Mouse (Mus musculus): ENCODE measurements at regions not wholly inside any gene's neighbourhood (a gene's known extent, or its start where the extent isn't known, plus 50 kb on each side); places are given as distances from the start of the nearest gene placed in this dataset.
"Not testable (repeated sequence)": the region's sequence is repeated elsewhere in the genome, so short reads cannot be mapped to it uniquely, and the experiment has no call there.

DNA sequence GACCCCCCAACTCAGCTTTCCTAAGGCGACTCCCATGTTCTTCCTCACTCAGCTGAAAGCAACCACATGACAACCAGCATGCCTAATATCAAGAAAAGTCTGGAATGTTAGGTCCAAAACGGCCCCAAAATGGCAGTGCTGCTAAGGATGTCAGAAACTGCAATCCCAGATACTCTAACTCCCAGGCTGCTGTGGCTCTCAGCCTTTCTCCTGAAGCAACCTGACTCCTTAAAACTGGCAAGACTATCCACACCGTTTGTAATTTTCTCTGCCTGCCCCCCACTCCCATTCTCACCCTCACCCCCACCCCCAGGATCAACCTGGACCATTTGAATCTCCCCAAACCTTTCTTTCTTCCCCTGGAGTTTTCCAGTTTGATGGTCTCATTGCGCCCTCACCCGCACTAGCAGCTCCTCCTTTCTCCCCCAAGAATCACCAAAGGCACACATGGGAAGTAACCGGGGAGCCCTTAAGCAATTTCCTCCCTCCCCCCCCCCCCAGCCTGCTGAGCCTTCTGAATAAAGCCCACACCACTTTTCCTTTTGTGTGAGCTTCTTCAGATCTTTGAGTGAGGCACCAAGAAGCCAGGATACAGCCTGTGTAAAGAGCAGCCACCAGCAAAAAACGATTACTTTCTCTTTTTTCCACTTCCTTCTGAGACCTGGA is 106.7 kb upstream of the Ipo5 start:
- no peak for DNase-seq (ENCODE audit: extremely low spot score in 1 of 2, low spot score in 2 of 2)
- intact Hi-C loops (cut with DNase I) = no loop called here

DNA sequence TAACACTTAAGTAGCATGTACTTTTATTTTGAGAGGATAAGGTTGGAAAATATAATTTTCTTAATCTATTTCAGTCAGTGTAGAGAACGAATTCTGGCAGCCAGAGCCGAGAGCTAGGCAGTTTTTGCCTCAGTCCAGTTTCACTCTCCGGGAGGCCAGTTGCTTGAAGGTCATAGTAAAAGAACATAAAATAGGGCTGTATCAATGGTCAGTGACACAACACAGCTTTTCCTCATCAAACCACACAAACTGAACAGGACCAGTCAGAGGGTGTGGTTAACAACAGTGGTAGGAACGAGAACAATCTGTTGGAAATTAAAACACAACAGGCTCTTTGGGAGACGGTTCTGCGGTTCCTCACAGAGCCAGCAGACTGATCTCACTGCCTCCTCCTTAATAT is 105.9 kb upstream of the Ipo5 start:
- intact Hi-C loops (cut with DNase I) = loop anchor here (5.0 kb wide), 1 partner anchor 128 kb away; no protein-coding TSS in a partner anchor
- DNase-seq (ENCODE audit: extremely low spot score in 1 of 2, low spot score in 2 of 2) = no peak

DNA sequence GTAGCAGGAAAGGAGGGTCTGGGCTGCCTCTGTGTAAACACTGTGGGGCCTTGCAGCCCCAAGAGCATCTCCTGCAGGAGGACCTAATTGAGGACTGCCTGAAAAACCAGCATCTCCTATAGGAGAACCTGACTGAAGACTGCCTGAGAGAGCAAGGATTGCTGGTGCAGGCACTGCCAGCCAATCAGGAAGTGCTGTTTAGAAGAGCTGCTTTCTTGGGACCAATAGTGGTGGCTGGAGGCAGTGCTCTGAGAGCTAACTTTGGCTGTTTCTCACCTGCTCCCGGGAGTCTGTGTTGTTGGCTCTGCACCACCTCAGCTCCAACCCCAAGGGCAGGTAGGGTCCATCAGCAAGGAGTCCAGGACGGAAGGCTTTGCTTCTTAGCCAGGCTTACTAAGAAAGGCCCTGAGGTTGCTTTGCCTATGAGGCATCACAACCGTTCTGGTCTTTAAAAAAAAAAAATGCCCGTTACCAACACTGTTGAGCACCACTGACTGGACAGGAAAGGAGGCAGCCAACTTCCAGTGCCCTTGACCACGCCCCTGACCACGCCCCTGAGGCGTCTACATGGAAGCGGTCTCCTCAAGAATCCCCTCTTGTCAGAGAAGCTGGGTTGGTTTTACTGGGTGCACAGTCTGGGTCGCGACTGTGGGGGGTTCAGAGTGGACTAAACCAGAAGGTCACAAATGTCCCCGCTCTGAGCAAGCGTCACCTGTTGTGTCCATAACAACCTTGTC is 105.0 kb upstream of the Ipo5 start:
- intact Hi-C loops (cut with DNase I) = loop anchor here (5.0 kb wide), 1 partner anchor 129 kb away; no protein-coding TSS in a partner anchor
- DNase-seq (ENCODE audit: extremely low spot score in 1 of 2, low spot score in 2 of 2) = not testable (repeated sequence)

DNA sequence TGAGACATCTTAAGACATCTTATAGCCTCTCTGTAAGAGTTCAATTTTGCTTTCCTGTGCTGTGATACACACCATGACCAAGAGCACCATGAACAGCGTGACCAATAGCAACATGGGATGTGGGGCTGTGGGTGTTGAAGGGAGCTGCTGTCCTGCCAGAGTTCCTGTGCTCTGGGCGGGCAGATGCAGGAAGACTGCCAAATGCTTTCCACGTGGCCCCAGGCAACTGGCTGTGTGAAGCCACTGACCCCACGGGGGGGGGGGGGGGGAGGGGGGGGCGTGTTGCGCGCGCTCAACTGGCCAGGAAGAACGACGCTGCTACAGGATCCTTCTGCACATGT is 104.5 kb upstream of the Ipo5 start:
- intact Hi-C loops (cut with DNase I) = loop anchor here (5.0 kb wide), 1 partner anchor 129 kb away; no protein-coding TSS in a partner anchor
- DNase-seq (ENCODE audit: extremely low spot score in 1 of 2, low spot score in 2 of 2) = no peak

DNA sequence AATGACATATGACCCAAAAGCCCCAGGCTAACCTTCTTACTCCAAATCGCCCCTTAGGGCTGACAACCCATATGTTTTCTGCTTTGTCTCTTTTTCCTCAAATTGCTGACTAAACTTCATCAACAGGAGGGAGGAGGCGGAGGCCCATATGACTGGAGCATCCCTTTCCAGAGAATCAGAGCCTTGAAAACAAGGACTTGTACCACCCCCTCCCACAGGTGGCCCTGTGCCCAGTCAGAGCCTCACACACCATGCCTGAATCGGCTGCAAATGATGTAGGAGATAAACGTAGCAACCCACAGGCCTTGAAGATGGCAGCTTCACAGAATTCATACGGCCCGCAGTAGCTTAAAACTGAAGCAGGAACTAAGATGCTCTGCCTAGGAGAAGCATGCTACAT is 101.7 kb upstream of the Ipo5 start:
- DNase-seq (ENCODE audit: extremely low spot score in 1 of 2, low spot score in 2 of 2) = peak; percentile 49 to 57
- intact Hi-C loops (cut with DNase I) = loop anchor here (5.0 kb wide), 1 partner anchor 132 kb away; no protein-coding TSS in a partner anchor

DNA sequence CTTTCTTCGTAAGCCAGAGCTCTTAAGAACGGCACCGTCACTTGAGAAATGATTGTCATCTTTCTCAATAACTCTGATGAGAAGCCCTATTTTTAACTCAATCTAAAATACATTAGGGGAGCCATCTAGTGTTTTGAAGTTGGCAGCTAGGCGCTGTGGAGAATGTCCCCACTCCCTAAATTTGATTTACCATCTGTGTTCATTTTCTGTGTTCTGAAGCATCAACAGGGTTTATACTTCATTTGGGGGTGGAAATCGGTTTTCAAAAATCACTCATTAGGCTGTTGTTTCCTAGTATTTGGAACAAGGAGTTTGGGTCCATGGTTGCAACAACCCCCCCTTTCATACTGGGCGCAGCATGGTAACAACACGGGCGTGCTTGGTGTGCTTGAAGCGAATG is 97.1 kb upstream of the Ipo5 start:
- DNase-seq (ENCODE audit: extremely low spot score in 1 of 2, low spot score in 2 of 2) = no peak
- intact Hi-C loops (cut with DNase I) = loop anchor here (10.0 kb wide), 1 partner anchor 329 kb away; no protein-coding TSS in a partner anchor

DNA sequence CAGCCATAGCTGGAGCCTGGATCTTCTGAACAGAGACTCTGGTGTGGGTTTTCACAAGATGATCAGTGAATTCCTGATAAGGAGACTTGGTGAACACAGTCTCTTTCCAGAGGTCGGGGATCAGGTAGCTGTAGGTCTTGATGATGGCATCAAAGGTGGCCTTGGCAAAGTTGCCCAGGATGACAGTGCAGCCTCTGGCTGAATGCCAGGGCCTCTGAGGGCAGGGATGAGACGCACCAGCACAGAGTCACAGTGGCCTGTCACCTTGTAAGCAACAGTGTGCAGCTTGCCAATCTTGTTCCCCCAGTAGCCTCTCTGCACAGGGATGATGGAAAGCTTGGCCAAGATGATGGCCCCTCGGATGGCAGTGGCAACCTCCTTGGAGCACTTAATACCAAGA is 95.9 kb upstream of the Ipo5 start:
- not testable (repeated sequence) for DNase-seq (ENCODE audit: extremely low spot score in 1 of 2, low spot score in 2 of 2)
- intact Hi-C loops (cut with DNase I) = loop anchor here (10.0 kb wide), 1 partner anchor 330 kb away; no protein-coding TSS in a partner anchor

DNA sequence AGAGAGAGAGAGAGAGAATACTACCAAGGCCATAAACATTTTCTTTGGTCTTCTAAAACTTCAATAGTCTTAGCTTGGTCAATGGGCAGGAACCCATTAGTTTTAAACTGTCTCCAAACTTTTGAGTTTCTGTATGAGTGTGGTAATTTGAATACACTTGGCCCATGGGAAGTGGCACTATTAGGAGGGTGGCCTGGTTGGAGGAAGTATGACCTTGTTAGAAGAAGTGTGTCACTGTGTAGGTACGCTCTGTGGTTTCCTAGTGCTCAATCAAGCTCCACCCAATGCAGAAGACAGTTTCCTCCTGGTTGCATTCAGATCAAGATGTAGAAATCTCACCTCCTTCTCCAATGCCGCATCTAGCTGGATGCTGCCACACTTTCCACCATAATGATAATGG is 94.5 kb upstream of the Ipo5 start:
- intact Hi-C loops (cut with DNase I) = loop anchor here (10.0 kb wide), 1 partner anchor 332 kb away; no protein-coding TSS in a partner anchor
- DNase-seq (ENCODE audit: extremely low spot score in 1 of 2, low spot score in 2 of 2) = no peak

DNA sequence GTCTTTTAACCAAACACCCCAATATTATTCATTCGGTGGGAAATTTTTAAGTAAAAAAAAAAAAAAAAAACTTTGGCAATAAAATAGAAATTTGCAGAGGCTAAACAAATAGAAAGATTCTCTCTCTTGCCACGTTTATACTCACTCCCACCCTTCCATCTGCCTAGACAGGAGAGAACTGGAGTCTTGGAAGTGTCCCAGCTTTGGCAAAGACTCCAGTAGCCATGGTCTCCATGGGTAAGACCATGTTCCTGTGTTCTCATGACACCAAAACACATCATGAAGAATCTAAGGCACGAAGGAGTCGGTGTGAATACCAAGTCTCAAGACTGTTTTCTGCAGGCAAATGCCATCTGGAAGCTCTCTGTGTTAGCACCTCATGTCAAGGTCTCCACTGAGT is 84.8 kb upstream of the Ipo5 start:
- intact Hi-C loops (cut with DNase I) = loop anchor here (10.0 kb wide), 1 partner anchor 751 kb away; no protein-coding TSS in a partner anchor
- no peak for DNase-seq (ENCODE audit: extremely low spot score in 1 of 2, low spot score in 2 of 2)

DNA sequence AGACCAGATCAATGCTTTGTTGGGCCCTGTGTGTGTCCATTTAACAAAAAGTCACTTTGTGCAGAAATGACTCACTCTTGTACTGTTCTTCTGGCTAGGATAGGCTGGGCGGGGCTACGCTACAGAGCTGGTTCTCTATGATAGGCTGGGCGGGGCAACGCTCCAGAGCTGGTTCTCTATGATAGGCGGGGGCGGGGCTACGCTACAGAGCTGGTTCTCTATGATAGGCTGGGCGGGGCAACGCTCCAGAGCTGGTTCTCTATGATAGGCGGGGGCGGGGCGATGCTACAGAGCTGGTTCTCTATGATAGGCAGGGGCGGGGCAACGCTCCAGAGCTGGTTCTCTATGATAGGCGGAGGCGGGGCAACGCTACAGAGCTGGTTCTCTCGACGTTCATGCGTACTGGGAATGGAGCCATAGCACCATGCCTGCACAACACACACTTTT is 80.6 kb upstream of the Ipo5 start:
- intact Hi-C loops (cut with DNase I) = loop anchor here (5.0 to 10.0 kb wide), 3 partner anchors 384 to 627 kb away; no protein-coding TSS in a partner anchor
- DNase-seq (ENCODE audit: extremely low spot score in 1 of 2, low spot score in 2 of 2) = peak in 1 of 2 experiments; percentile 42

DNA sequence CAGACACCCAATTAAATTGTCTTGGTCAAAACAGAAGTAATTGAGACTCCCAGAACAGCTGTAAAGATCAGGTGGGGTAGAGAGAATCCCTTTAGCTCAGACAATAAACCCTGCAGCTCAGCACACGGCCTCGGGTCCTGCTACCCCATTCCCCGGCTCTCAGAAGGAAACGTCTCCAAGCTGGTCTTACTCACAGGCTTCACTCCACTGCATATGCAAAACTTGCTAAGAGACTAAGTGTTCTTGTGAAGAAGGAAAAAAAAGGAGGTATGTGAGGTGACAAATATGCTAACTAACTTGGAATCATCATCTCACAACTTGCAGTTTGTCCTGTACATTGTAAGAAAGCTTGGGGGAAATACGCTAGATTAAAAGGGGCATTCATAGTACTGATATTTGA is 79.6 kb upstream of the Ipo5 start:
- no peak for DNase-seq (ENCODE audit: extremely low spot score in 1 of 2, low spot score in 2 of 2)
- intact Hi-C loops (cut with DNase I) = loop anchor here (5.0 to 10.0 kb wide), 3 partner anchors 383 to 626 kb away; no protein-coding TSS in a partner anchor

DNA sequence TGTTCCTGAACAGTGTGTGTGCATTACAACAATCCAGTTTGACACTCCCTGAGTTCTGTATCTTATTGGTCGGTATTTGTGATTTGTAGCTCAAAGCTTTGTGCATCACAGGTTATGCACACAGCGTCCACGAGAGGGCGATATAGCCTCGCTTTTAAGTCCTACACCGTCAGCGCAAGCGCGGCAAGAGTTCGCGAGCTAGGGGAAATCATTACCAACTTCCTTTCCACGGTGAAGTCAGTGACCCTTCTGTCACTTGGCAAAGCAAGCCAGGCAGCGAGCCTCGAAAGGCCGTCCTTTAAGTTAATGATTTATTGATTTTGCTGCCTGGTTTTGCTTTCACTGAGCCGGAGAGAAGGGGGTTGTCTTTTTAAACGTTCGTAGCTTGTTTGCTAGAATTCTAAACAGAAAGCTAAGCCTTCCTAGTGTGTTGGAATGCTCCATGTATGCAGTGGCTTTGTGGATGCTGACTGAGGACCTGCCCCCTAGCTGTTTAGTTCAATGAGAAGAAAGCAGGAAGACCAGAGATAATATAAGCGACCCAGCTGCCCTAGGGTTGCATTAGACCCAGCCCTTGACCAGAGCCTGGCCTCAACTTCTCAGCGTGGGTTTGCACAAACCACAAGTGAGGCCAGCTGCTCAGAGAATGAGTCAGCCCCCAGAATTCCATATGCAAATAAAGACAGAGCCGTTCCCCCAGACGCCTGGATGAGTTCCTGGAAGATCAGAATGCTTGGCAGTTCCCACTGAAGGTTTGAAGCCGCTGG is 79.0 kb upstream of the Ipo5 start:
- intact Hi-C loops (cut with DNase I) = loop anchor here (5.0 to 10.0 kb wide), 3 partner anchors 383 to 625 kb away; no protein-coding TSS in a partner anchor
- DNase-seq (ENCODE audit: extremely low spot score in 1 of 2, low spot score in 2 of 2) = peak; percentile 86 to 90

DNA sequence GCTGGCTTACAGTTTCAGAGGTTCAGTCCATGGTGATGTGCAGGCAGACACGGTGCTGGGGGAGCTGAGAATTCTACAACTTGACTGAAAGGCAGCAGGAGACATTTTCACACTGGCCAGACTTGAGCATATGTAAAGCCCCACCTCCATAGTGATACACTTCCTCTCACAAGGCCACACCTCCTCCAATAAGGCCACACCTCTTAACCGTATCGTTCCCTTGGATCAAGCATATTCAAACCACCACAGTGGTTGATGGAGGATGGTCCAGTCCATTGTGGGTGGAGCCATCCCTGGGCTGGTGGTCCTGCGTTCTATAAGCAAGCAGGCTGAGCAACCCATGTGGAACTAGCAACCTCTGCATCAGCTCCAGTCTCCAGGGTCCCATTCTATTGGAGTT is 76.2 kb upstream of the Ipo5 start:
- DNase-seq (ENCODE audit: extremely low spot score in 1 of 2, low spot score in 2 of 2) = no peak
- intact Hi-C loops (cut with DNase I) = loop anchor here (2.0 to 10.0 kb wide), 4 partner anchors 76 to 622 kb away; partner anchors contain the start of gene Ipo5

DNA sequence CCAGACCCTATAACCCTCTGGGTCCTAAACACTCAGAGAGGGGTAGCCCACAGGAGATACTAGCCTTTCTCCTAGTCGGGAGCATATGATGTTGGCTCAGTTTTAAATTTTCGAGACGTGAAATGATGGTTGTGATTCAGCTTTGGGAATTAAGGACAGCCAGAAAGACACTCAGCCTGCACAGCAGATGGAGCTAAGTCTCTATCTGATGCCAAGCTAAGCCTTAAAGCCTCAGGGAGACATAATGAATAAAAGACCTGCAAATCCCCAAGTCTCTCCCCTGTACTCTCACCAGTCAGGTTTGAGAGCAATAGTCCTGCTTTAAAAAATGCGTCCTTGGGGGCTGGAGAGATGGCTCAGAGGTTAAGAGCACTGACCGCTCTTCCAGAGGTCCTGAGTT is 75.3 kb upstream of the Ipo5 start:
- peak in 1 of 2 experiments; percentile 53 for DNase-seq (ENCODE audit: extremely low spot score in 1 of 2, low spot score in 2 of 2)
- intact Hi-C loops (cut with DNase I) = loop anchor here (2.0 to 10.0 kb wide), 3 partner anchors 75 to 419 kb away; partner anchors contain the start of gene Ipo5

DNA sequence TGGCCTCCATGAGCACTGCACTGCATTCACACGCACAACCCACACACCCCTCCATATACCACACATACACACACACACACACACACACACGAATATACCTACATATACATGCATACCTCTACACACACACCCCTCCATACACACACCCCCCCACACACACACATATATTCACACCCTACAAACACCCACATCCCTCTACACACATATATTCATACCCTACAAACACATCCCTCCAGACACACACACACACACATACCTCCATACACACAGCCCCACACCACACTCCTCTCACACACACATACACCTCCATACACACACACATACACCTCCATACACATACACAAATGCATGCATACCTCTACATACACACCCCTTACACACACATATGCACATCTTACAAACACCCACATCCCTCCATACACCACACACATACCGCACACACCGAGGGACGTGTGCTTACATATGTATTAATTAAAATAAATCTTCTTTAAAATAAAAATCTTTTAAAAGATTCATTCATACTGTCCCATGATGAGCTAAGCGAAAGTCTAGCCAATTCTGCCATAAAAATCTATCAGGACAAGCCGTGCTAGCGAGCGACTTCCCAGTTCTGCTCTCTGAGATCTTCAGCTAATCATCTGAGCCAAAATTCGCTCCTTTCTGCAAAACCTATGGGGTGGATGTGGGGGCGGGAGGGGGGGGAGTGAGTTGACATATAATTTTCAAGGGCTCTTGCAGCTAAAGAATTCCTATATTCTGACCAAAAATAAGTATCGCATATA is 74.3 kb upstream of the Ipo5 start:
- no peak for DNase-seq (ENCODE audit: extremely low spot score in 1 of 2, low spot score in 2 of 2)
- intact Hi-C loops (cut with DNase I) = loop anchor here (10.0 kb wide), 2 partner anchors 378 to 418 kb away; no protein-coding TSS in a partner anchor

DNA sequence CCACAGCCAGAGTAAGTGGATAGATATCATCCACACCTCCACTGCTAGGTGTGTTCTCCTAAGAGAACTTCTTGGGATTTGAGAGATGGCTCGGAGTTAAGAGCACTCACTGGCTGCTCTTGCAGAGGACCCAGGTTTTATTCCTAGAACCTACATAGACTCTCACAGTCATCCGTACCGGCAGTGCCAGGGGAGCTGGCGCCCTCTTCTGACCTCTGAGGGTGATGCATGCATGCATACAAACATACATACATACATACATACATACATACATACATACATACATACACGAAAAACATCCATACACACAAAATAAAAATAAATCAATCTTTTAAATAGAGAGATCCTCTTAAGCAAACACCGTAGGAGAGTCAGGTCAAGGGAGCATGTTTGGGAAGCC is 70.1 kb upstream of the Ipo5 start:
- no peak for DNase-seq (ENCODE audit: extremely low spot score in 1 of 2, low spot score in 2 of 2)
- intact Hi-C loops (cut with DNase I) = no loop called here

DNA sequence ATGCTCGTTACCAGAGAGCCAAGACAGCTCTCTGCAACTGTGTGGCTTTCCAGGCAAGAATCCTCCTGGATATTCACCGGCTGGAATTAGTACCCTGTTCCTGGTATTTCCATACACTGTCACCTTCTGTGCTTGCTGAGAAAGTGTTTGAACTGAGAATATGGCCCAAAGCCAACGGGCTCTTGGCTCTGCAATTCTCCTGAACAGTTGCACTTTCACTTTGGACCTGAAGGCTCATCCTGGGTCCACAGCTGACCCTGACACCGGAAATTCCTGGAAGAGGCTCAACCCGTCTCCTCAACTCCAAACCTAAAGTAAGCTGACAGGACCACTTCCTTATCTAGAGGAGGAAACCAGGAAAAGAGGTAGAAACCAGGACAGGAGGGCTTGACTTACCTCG is 69.7 kb upstream of the Ipo5 start:
- no peak for DNase-seq (ENCODE audit: extremely low spot score in 1 of 2, low spot score in 2 of 2)
- intact Hi-C loops (cut with DNase I) = no loop called here

DNA sequence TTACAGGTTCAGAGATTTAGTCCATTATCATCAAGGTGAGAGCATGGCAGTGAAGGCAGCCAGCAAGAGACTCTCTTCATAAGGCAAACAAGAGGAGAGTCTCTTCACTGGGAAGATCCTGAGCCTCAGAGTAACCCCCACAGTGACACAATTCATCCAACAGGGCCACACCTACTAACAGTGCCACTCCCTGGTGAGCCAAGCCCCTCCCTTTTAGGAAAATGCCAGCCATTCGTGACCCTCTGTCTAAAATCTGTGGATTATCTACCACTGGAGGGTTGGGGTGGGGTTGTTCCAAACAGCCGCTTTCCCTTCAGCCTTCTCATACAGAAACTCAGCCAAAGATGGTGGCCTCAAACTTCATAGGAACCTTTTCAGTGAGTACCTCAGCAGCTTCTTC is 65.9 kb upstream of the Ipo5 start:
- DNase-seq (ENCODE audit: extremely low spot score in 1 of 2, low spot score in 2 of 2) = no peak
- intact Hi-C loops (cut with DNase I) = no loop called here
